Mouse (Mus musculus) stomach, embryonic 14.5 days (tissue): ENCODE data around the gene Aarsd1. TPM values are rescaled to one million over a fixed set of nuclear protein-coding genes. Genes with fewer than 3 reads are reported as not detected.

ENCODE experiments used
- ATAC-seq: fragments of 200-750 bp; cut with Nextera tagmentation; 2 replicates; pipeline ENCODE4 v1.8.0; 2017; ENCODE audit warnings: low read depth, moderate TSS enrichment; ENCODE audit not compliant: insufficient number of reproducible peaks, insufficient read depth, low FRiP score
- H3K27ac ChIP-seq: fragments of 300-500 bp; sonication (generic); 2 replicates; pipeline ENCODE4 v1.5.1; 2014; ENCODE audit warnings: mild to moderate bottlenecking, low read length, moderate library complexity, mixed read lengths
- H3K27me3 ChIP-seq: fragments of 300-500 bp; sonication (generic); 2 replicates; pipeline ENCODE4 v1.6.1; 2014; ENCODE audit warnings: low read length, control low read depth, mixed read lengths; ENCODE audit not compliant: control insufficient read depth, insufficient read depth
- H3K36me3 ChIP-seq: fragments of 300-500 bp; sonication (generic); 2 replicates; pipeline ENCODE4 v1.6.1; 2014; ENCODE audit warnings: mild to moderate bottlenecking, control low read depth, low read length, moderate library complexity, mixed read lengths; ENCODE audit not compliant: control insufficient read depth, insufficient read depth
- H3K4me1 ChIP-seq: fragments of 300-500 bp; sonication (generic); 2 replicates; pipeline ENCODE4 v1.6.1; 2014; ENCODE audit warnings: low read length, control low read depth, mixed read lengths; ENCODE audit not compliant: control insufficient read depth, insufficient read depth
- H3K4me2 ChIP-seq: fragments of 300-500 bp; sonication (generic); replicated peaks from 2 replicates; pipeline ENCODE4 v1.6.1; 2014; ENCODE audit warnings: low read depth, low read length, control low read depth
- H3K4me3 ChIP-seq: fragments of 300-500 bp; sonication (generic); 2 replicates; pipeline ENCODE4 v1.5.1; 2014; ENCODE audit warnings: low read depth, low read length, control low read depth
- H3K9ac ChIP-seq: fragments of 300-500 bp; sonication (generic); replicated peaks from 2 replicates; pipeline ENCODE4 v1.6.1; 2014; ENCODE audit warnings: low read depth, mild to moderate bottlenecking, control low read depth, low read length, moderate library complexity, mixed read lengths
- H3K9me3 ChIP-seq: fragments of 300-500 bp; sonication (generic); 2 replicates; pipeline ENCODE4 v1.6.1; 2016; ENCODE audit warnings: low read depth, low read length, control low read depth; ENCODE audit not compliant: control insufficient read depth
- WGBS: fragments of 180-500 bp; shearing (Covaris S2); extraction: QIAGEN DNeasy Blood & Tissue Kit; methylation state at CpG from one replicate; pipeline ENCODE4 v1.1.7; 2014; 5-methylcytosine and 5-hydroxymethylcytosine counted together
- polyA plus RNA-seq: library from polyadenylated mRNA; unstranded; fragments of >200 nt; fragmentation: Nextera tagmentation; extraction: Ambion mirVana; gene quantifications from 2 replicates; pipeline ENCODE4 v1.2.1, GENCODE M21; 2014

The Aarsd1 gene
- polyA plus RNA-seq, 1 experiment from 2014 or later, result 74.0 TPM

- Histone ChIP-seq H3K4me1 (peaks cover 19% of the 10 kb centered on the region; the same call in 1 of the 2 replicates), H3K27ac (peak within 1 kb of the TSS; percentile 86), H3K4me2 (peak within 1 kb of the TSS; percentile 88), H3K9me3 (no peaks in the 10 kb centered on the region), H3K4me3 (peak within 1 kb of the TSS; percentile 97), H3K9ac (peak within 1 kb of the TSS; percentile 60), H3K27me3 (no peaks in the 10 kb centered on the region), H3K36me3 (no peaks in the 10 kb centered on the region; the same call in 1 of the 2 replicates)
- ATAC-seq, result peak; percentile 63
- 3% methylated on average over 23 of the region's 23 CpGs for WGBS
Observed at GRCm38 (mm10) chr11:101424105-101424851, 6.9 kb upstream of the Aarsd1 start, which contains the start of gene Gm27029. Gm27029 (minus strand) TSS chr11:101424796.

GRCm38 (mm10) chr11:101420148-101420547, 2.7 kb upstream of the Aarsd1 start:
- no peaks in the 10 kb centered on the region for H3K27me3 ChIP-seq
- H3K4me1 ChIP-seq, result peaks cover 12% of the 10 kb centered on the region; the same call in 1 of the 2 replicates
- no peak overlapping the region for H3K4me3 ChIP-seq
- no peaks in the 10 kb centered on the region for H3K36me3 ChIP-seq
- no peak overlapping the region for H3K27ac ChIP-seq
- no peak for ATAC-seq
- WGBS, result 87% methylated on average over 5 of the region's 5 CpGs
- no peak overlapping the region for H3K4me2 ChIP-seq
- no peak overlapping the region for H3K9ac ChIP-seq
- no peaks in the 10 kb centered on the region for H3K9me3 ChIP-seq

DNA sequence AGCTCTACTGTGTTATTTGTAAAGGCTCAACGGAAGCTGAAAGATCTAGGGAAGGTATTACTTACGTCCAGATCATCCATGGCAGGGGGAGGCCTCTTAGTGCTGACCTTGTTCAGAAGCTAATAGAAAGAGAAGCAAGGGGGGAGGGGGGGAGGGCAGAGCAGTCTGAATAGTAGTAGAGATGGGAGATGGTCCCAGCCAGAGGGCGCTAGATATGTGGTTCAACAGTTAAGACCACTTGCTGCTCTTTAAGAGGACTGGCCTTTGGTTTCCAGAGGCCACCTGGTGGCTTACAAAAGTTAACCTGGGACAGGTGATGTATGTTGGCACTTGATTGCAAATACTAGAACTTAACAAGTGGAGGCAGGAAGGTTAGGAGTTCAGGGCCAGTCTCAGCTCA, 2.2 kb upstream of the Aarsd1 start:
- WGBS, result 28% methylated on average over 3 of the region's 3 CpGs
- H3K4me3 ChIP-seq, result no peak overlapping the region
- no peaks in the 10 kb centered on the region for H3K9me3 ChIP-seq
- H3K4me2 ChIP-seq, result no peak overlapping the region
- no peaks in the 10 kb centered on the region for H3K27me3 ChIP-seq
- H3K36me3 ChIP-seq, result no peaks in the 10 kb centered on the region
- no peak overlapping the region for H3K27ac ChIP-seq
- peaks cover 12% of the 10 kb centered on the region; the same call in 1 of the 2 replicates for H3K4me1 ChIP-seq
- no peak overlapping the region for H3K9ac ChIP-seq
- no peak for ATAC-seq

GRCm38 (mm10) chr11:101418991-101419390, 1.6 kb upstream of the Aarsd1 start:
- Histone ChIP-seq H3K9me3 (no peaks in the 10 kb centered on the region), H3K27ac (no peak overlapping the region), H3K4me1 (peaks cover 11% of the 10 kb centered on the region; the same call in 1 of the 2 replicates), H3K4me2 (no peak overlapping the region), H3K4me3 (no peak overlapping the region), H3K9ac (no peak overlapping the region), H3K27me3 (no peaks in the 10 kb centered on the region), H3K36me3 (peaks cover under 1% of the 10 kb centered on the region; the same call in 1 of the 2 replicates)
- no peak for ATAC-seq
- 48% methylated on average over 6 of the region's 6 CpGs for WGBS

- H3K27ac ChIP-seq, result peak overlapping the region; percentile 40; the same call in 1 of the 2 replicates
- no peaks in the 10 kb centered on the region for H3K27me3 ChIP-seq
- H3K4me2 ChIP-seq, result peak overlapping the region; percentile 90
- H3K9me3 ChIP-seq, result no peaks in the 10 kb centered on the region
- peaks cover 18% of the 10 kb centered on the region for H3K36me3 ChIP-seq
- H3K4me1 ChIP-seq, result peaks cover 6% of the 10 kb centered on the region; the same call in 1 of the 2 replicates
- peak overlapping the region; percentile 73 for H3K4me3 ChIP-seq
- peak; percentile 10; the same call in 1 of the 2 replicates for ATAC-seq
- H3K9ac ChIP-seq, result peak overlapping the region; percentile 75
- 1% methylated on average over 11 of the region's 11 CpGs for WGBS
Observed at GRCm38 (mm10) chr11:101416433-101417100, 848 bp downstream of the Aarsd1 start.

GRCm38 (mm10) chr11:101415306-101415705, 2.1 kb downstream of the Aarsd1 start:
- Histone ChIP-seq H3K4me1 (peaks cover 6% of the 10 kb centered on the region; the same call in 1 of the 2 replicates), H3K4me2 (no peak overlapping the region), H3K27ac (no peak overlapping the region), H3K36me3 (peaks cover 30% of the 10 kb centered on the region), H3K4me3 (no peak overlapping the region), H3K9ac (no peak overlapping the region), H3K9me3 (no peaks in the 10 kb centered on the region), H3K27me3 (no peaks in the 10 kb centered on the region)
- no peak for ATAC-seq
- 86% methylated on average over 2 of the region's 2 CpGs for WGBS

- H3K36me3 ChIP-seq, result no peaks in the 10 kb centered on the region
- no peak overlapping the region for H3K27ac ChIP-seq
- peak; percentile 61; the same call in 1 of the 2 replicates for ATAC-seq
- 2% methylated on average over 8 of the region's 8 CpGs for WGBS
- no peaks in the 10 kb centered on the region for H3K4me1 ChIP-seq
- H3K4me3 ChIP-seq, result no peak overlapping the region
- H3K9me3 ChIP-seq, result no peaks in the 10 kb centered on the region
- no peak overlapping the region for H3K4me2 ChIP-seq
- no peak overlapping the region for H3K9ac ChIP-seq
- no peaks in the 10 kb centered on the region for H3K27me3 ChIP-seq
Observed at GRCm38 (mm10) chr11:101395110-101395509, 22.3 kb downstream of the Aarsd1 start.

- H3K4me1 ChIP-seq, result no peaks in the 10 kb centered on the region
- H3K27ac ChIP-seq, result no peak overlapping the region
- no peaks in the 10 kb centered on the region for H3K27me3 ChIP-seq
- no peak overlapping the region for H3K4me2 ChIP-seq
- H3K36me3 ChIP-seq, result no peaks in the 10 kb centered on the region
- no peaks in the 10 kb centered on the region for H3K9me3 ChIP-seq
- WGBS, result 25% methylated on average over 4 of the region's 4 CpGs
- no peak overlapping the region for H3K9ac ChIP-seq
- ATAC-seq, result no peak
- no peak overlapping the region for H3K4me3 ChIP-seq
Observed at GRCm38 (mm10) chr11:101381817-101382216, 35.6 kb downstream of the Aarsd1 start.
